Mouse (Mus musculus): Measurements from ENCODE around the gene Apol9b.

DNA sequence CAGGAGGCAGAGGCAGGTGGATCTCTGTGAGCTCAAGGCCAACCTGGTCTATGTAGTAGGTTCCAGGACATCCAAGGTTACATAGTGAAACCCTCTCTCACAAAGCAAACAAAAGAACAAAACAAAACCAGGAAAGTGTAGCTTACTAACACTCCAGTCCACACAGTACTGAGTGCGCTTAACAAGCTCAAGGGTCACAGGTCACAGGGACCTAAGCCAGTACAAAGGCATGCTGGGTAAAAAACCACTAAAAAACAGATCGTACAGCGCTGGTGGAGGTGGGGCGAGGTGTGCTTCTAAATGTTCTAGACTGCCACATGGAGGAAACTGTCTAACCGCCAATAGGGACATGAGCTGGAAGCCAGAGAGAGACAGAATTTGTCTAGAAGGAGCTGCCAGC, 41.5 kb downstream of the Apol9b start:
- TF ChIP-seq NRF1 (IDR thresholded peaks at IDR 0.05; ENCODE audit: insufficient read depth, low read depth, low read length, poor library complexity, severe bottlenecking) = no peak
- no peak for TF ChIP-seq CHD2 (IDR thresholded peaks at IDR 0.05; ENCODE audit: low read length)
- TF ChIP-seq CTCF (IDR thresholded peaks at IDR 0.05 in 2 of 3, conservative IDR thresholded peaks at IDR 0.05 in 1 of 3; ENCODE audit: control insufficient read depth in 1 of 3, insufficient read depth in 1 of 3, low read depth in 2 of 3, low read length in 3 of 3, poor library complexity in 1 of 3, severe bottlenecking in 1 of 3) = no peak
- no peak for TF ChIP-seq NELFE (IDR thresholded peaks at IDR 0.05; ENCODE audit: low read depth, low read length)

All from MEL (cell line).